22 mouse cellular contexts compared by ENCODE assay signal in genomic region chr3:127565129-127565528, GRCm38 (mm10). TPM values are rescaled to one million over a fixed set of nuclear protein-coding genes. Genes with fewer than 3 reads are reported as not detected.
DNase-seq lines count a peak whose midpoint lies in the region; ATAC-seq and TF ChIP-seq lines count a peak whose summit lies in the region.
"Had no signal": no experiment of that assay in that cellular context is flagged by ENCODE, and none has a peak within 500 bp of the region (broad histone marks: within the 10 kb centered on the region; RNA-seq: fewer than 3 reads in every experiment).

No protein-coding gene starts in this region.

- no peak for TF ChIP-seq POLR2A in lung, adult 2 months (IDR thresholded peaks at IDR 0.05; ENCODE audit: borderline replicate concordance, extremely low read depth, low read depth, low read length)

- no peak overlapping the region for H3K27ac ChIP-seq in kidney, postnatal 0 days
- no peak overlapping the region for H3K27ac ChIP-seq in kidney, embryonic 16.5 days (ENCODE audit: low read length)
- H3K27ac ChIP-seq in lung, postnatal 0 days (ENCODE audit: low read length), result no peak overlapping the region
- H3K27ac ChIP-seq in stomach, postnatal 0 days (replicated peaks), result no peak overlapping the region
- no peak overlapping the region for H3K27ac ChIP-seq in forebrain, embryonic 15.5 days (replicated peaks)
- H3K27ac ChIP-seq: embryonic facial prominence, embryonic 10.5 days; gastrocnemius, adult 2 months; heart, adult 2 months; heart, embryonic 15.5 days; liver, embryonic 14.5 days had no signal

- ATAC-seq in kidney, postnatal 0 days (replicated peaks; ENCODE audit: low FRiP score, low read depth), result no peak
- no peak for ATAC-seq in kidney, embryonic 16.5 days (ENCODE audit: low FRiP score, low TSS enrichment)
- no peak for ATAC-seq in lung, postnatal 0 days
- no peak for ATAC-seq in stomach, postnatal 0 days (ENCODE audit: low FRiP score, low TSS enrichment)
- ATAC-seq in forebrain, embryonic 15.5 days (replicated peaks), result no peak

- no peak for TF ChIP-seq EP300 in lung, postnatal 0 days (IDR thresholded peaks at IDR 0.05)
- TF ChIP-seq EP300 in stomach, postnatal 0 days (optimal IDR thresholded peaks at IDR 0.05), result no peak

- no peaks in the 10 kb centered on the region for H3K27me3 ChIP-seq in kidney, postnatal 0 days (ENCODE audit: insufficient read depth, low read length)
- H3K27me3 ChIP-seq in kidney, embryonic 16.5 days (ENCODE audit: insufficient read depth, low read length), result no peaks in the 10 kb centered on the region
- no peaks in the 10 kb centered on the region for H3K27me3 ChIP-seq in lung, postnatal 0 days (replicated peaks; ENCODE audit: insufficient read depth, low read length)
- H3K27me3 ChIP-seq in stomach, postnatal 0 days (ENCODE audit: control insufficient read depth, insufficient read depth, low read length), result no peaks in the 10 kb centered on the region
- H3K27me3 ChIP-seq in forebrain, embryonic 15.5 days, result no peaks in the 10 kb centered on the region
- H3K27me3 ChIP-seq: heart, embryonic 15.5 days had no signal

- H3K9ac ChIP-seq in kidney, postnatal 0 days (ENCODE audit: low read depth, low read length), result no peak overlapping the region
- no peak overlapping the region for H3K9ac ChIP-seq in kidney, embryonic 16.5 days (replicated peaks; ENCODE audit: low read length)
- H3K9ac ChIP-seq in lung, postnatal 0 days (replicated peaks; ENCODE audit: low read depth), result no peak overlapping the region
- no peak overlapping the region for H3K9ac ChIP-seq in stomach, postnatal 0 days (ENCODE audit: low read length)
- H3K9ac ChIP-seq in forebrain, embryonic 15.5 days (replicated peaks), result no peak overlapping the region
- H3K9ac ChIP-seq: heart, embryonic 15.5 days; liver, embryonic 14.5 days had no signal

- peak; percentile 22; the same call in 1 of the 2 replicates for TF ChIP-seq CTCF in kidney, postnatal 0 days (IDR thresholded peaks at IDR 0.05; ENCODE audit: low read depth)
- TF ChIP-seq CTCF in lung, postnatal 0 days (IDR thresholded peaks at IDR 0.05), result 0 out of 2 replicates have a peak, but pooled peaks have one; percentile 6
- TF ChIP-seq CTCF in lung, adult 2 months (IDR thresholded peaks at IDR 0.05; ENCODE audit: insufficient read depth, low read length), result no peak
- TF ChIP-seq CTCF in stomach, postnatal 0 days (IDR thresholded peaks at IDR 0.05; ENCODE audit: low read depth), result peak; percentile 35

- no peaks in the 10 kb centered on the region for H3K4me1 ChIP-seq in kidney, postnatal 0 days (replicated peaks; ENCODE audit: insufficient read depth, low read length)
- H3K4me1 ChIP-seq in kidney, embryonic 16.5 days (ENCODE audit: insufficient read depth, low read length), result no peaks in the 10 kb centered on the region
- no peaks in the 10 kb centered on the region for H3K4me1 ChIP-seq in lung, postnatal 0 days (ENCODE audit: insufficient read depth, low read depth, low read length)
- H3K4me1 ChIP-seq in lung, adult 2 months (ENCODE audit: control insufficient read depth, insufficient read depth, low read length), result no peaks in the 10 kb centered on the region
- no peaks in the 10 kb centered on the region for H3K4me1 ChIP-seq in stomach, postnatal 0 days (replicated peaks; ENCODE audit: control insufficient read depth, insufficient read depth)
- H3K4me1 ChIP-seq in forebrain, embryonic 15.5 days, result no peaks in the 10 kb centered on the region
- H3K4me1 ChIP-seq: embryonic facial prominence, embryonic 10.5 days; heart, embryonic 15.5 days had no signal

- no peak for DNase-seq in kidney, postnatal 0 days (ENCODE audit: low spot score)
- no peak for DNase-seq in lung, postnatal 0 days (ENCODE audit: low spot score)
- no peak for DNase-seq in lung, adult 2 months
- peak; percentile 46 for DNase-seq in adipocyte (ENCODE audit: low spot score)
- DNase-seq in stomach, postnatal 0 days (ENCODE audit: low spot score), result no peak
- no peak for DNase-seq in thymus, postnatal 25 days
- DNase-seq: adrenal gland, postnatal 36 days; cerebellum, adult 2 months; cerebellum, postnatal 36 days; gastrocnemius, adult 2 months; heart, adult 2 months; kidney, adult 18-20 months; kidney, postnatal 14 days; spleen, adult 18-20 months; thymus, adult 18-20 months had no signal

- 77% methylated on average over 3 of the region's 3 CpGs for WGBS in kidney, postnatal 0 days
- WGBS in kidney, embryonic 16.5 days, result 83% methylated on average over 3 of the region's 3 CpGs
- WGBS in lung, postnatal 0 days, result 67% methylated on average over 3 of the region's 3 CpGs
- 72% methylated on average over 3 of the region's 3 CpGs for WGBS in lung, adult 2 months
- WGBS in stomach, postnatal 0 days, result 70% methylated on average over 3 of the region's 3 CpGs
- 77% methylated on average over 3 of the region's 3 CpGs for WGBS in forebrain, embryonic 15.5 days

- peaks cover 14% of the 10 kb centered on the region; the same call in 1 of the 2 replicates for H3K36me3 ChIP-seq in kidney, postnatal 0 days (ENCODE audit: insufficient read depth, low read length)
- peaks cover 26% of the 10 kb centered on the region for H3K36me3 ChIP-seq in kidney, embryonic 16.5 days (ENCODE audit: insufficient read depth, low read length)
- peaks cover 12% of the 10 kb centered on the region for H3K36me3 ChIP-seq in lung, postnatal 0 days (ENCODE audit: insufficient read depth, low read length)
- peaks cover 9% of the 10 kb centered on the region for H3K36me3 ChIP-seq in stomach, postnatal 0 days (ENCODE audit: control insufficient read depth, insufficient read depth, low read length)
- peaks cover 13% of the 10 kb centered on the region for H3K36me3 ChIP-seq in forebrain, embryonic 15.5 days

- no peaks in the 10 kb centered on the region for H3K9me3 ChIP-seq in kidney, postnatal 0 days (replicated peaks; ENCODE audit: low read length)
- H3K9me3 ChIP-seq in kidney, embryonic 16.5 days (ENCODE audit: low read length), result no peaks in the 10 kb centered on the region
- no peaks in the 10 kb centered on the region for H3K9me3 ChIP-seq in lung, postnatal 0 days (ENCODE audit: low read length)
- no peaks in the 10 kb centered on the region for H3K9me3 ChIP-seq in stomach, postnatal 0 days (ENCODE audit: control insufficient read depth, low read length)
- no peaks in the 10 kb centered on the region for H3K9me3 ChIP-seq in forebrain, embryonic 15.5 days
- H3K9me3 ChIP-seq: embryonic facial prominence, embryonic 10.5 days; heart, embryonic 15.5 days had no signal

- H3K4me3 ChIP-seq in kidney, postnatal 0 days (replicated peaks; ENCODE audit: low read depth, low read length), result no peak overlapping the region
- no peak overlapping the region for H3K4me3 ChIP-seq in kidney, embryonic 16.5 days (ENCODE audit: low read length)
- no peak overlapping the region for H3K4me3 ChIP-seq in lung, postnatal 0 days (ENCODE audit: low read depth, low read length)
- no peak overlapping the region for H3K4me3 ChIP-seq in lung, adult 2 months (replicated peaks; ENCODE audit: extremely low read depth, low read depth, low read length)
- H3K4me3 ChIP-seq in stomach, postnatal 0 days (ENCODE audit: low read depth, low read length), result no peak overlapping the region
- no peak overlapping the region for H3K4me3 ChIP-seq in forebrain, embryonic 15.5 days
- H3K4me3 ChIP-seq: embryonic facial prominence, embryonic 10.5 days; gastrocnemius, adult 2 months; heart, adult 2 months; heart, embryonic 15.5 days; myocyte had no signal

- no peak overlapping the region for H3K4me2 ChIP-seq in kidney, postnatal 0 days (ENCODE audit: low read length)
- no peak overlapping the region for H3K4me2 ChIP-seq in kidney, embryonic 16.5 days (replicated peaks; ENCODE audit: low read depth, low read length)
- H3K4me2 ChIP-seq in lung, postnatal 0 days (replicated peaks; ENCODE audit: low read depth, low read length), result no peak overlapping the region
- H3K4me2 ChIP-seq in stomach, postnatal 0 days (replicated peaks; ENCODE audit: low read depth), result no peak overlapping the region
- no peak overlapping the region for H3K4me2 ChIP-seq in forebrain, embryonic 15.5 days (replicated peaks)
- H3K4me2 ChIP-seq: heart, embryonic 15.5 days; midbrain, embryonic 11.5 days had no signal

RNA-seq across cellular contexts. Expression of gene Zgrf1, which starts 11.8 kb away (rescaled TPM):
- 2.3 and 3.2 TPM in 2 replicates for polyA plus RNA-seq in kidney, postnatal 0 days (2015; fragmentation: Nextera tagmentation; extraction: Ambion mirVana)
- 6.3 and 9.1 TPM in 2 replicates for polyA plus RNA-seq in kidney, embryonic 16.5 days (2015; fragmentation: Nextera tagmentation; extraction: Ambion mirVana)
- polyA plus RNA-seq in lung, postnatal 0 days (2015; fragmentation: Nextera tagmentation; extraction: Ambion mirVana), result 1.0 and 1.1 TPM in 2 replicates
- polyA plus RNA-seq in lung, adult 2 months (2012; rRNA removed), result 0.27 and 0.58 TPM in 2 replicates
- 1.1 and 1.4 TPM in 2 replicates for polyA plus RNA-seq in stomach, postnatal 0 days (2015; fragmentation: Nextera tagmentation; extraction: Ambion mirVana)
- polyA plus RNA-seq in forebrain, embryonic 15.5 days (2015; fragmentation: Nextera tagmentation; extraction: Ambion mirVana), result 5.1 and 6.0 TPM in 2 replicates

RNA-seq across cellular contexts. Expression of gene Larp7, which starts 12.0 kb away (rescaled TPM):
- 46.1 and 52.2 TPM in 2 replicates for polyA plus RNA-seq in kidney, postnatal 0 days (2015; fragmentation: Nextera tagmentation; extraction: Ambion mirVana)
- polyA plus RNA-seq in kidney, embryonic 16.5 days (2015; fragmentation: Nextera tagmentation; extraction: Ambion mirVana), result 43.2 and 58.3 TPM in 2 replicates
- 20.5 and 23.1 TPM in 2 replicates for polyA plus RNA-seq in lung, postnatal 0 days (2015; fragmentation: Nextera tagmentation; extraction: Ambion mirVana)
- 0.93 and 2.1 TPM in 2 replicates for polyA plus RNA-seq in lung, adult 2 months (2012; rRNA removed)
- polyA plus RNA-seq in stomach, postnatal 0 days (2015; fragmentation: Nextera tagmentation; extraction: Ambion mirVana), result 23.2 and 23.3 TPM in 2 replicates
- polyA plus RNA-seq in forebrain, embryonic 15.5 days (2015; fragmentation: Nextera tagmentation; extraction: Ambion mirVana), result 33.9 and 37.9 TPM in 2 replicates
